Mouse (Mus musculus) olfactory bulb, adult 2 months (tissue): ENCODE results near the gene Cyp39a1. TPM values are rescaled to one million over a fixed set of nuclear protein-coding genes. Genes with fewer than 3 reads are reported as not detected.

ENCODE experiments used
- H3K27ac ChIP-seq: fragments of 200-500 bp; 2 replicates; pipeline ENCODE4 v1.5.1; 2012; ENCODE audit warnings: low read depth, low read length; ENCODE audit not compliant: insufficient read depth
- H3K4me1 ChIP-seq: fragments of 200-500 bp; 2 replicates; pipeline ENCODE4 v1.6.1; 2012; ENCODE audit warnings: low read length; ENCODE audit not compliant: control insufficient read depth, insufficient read depth
- H3K4me3 ChIP-seq: fragments of 200-500 bp; 2 replicates; pipeline ENCODE4 v1.5.1; 2012; ENCODE audit warnings: mild to moderate bottlenecking, low read depth, low read length, moderate library complexity; ENCODE audit not compliant: insufficient read depth
- CTCF ChIP-seq: fragments of 200-500 bp; IDR thresholded peaks from 2 replicates; pipeline ENCODE4 v1.5.1; 2012; ENCODE audit warnings: low read depth, mild to moderate bottlenecking, low read length, moderate library complexity; ENCODE audit not compliant: insufficient read depth
- POLR2A ChIP-seq: fragments of 200-500 bp; IDR thresholded peaks from 2 replicates; pipeline ENCODE4 v1.6.1; 2012; ENCODE audit warnings: mild to moderate bottlenecking, low read depth, low read length, moderate library complexity; ENCODE audit not compliant: insufficient read depth
- WGBS: fragments of 180-500 bp; shearing (Covaris S2); methylation state at CpG from one replicate; pipeline ENCODE4 v1.1.7; 2018; 5-methylcytosine and 5-hydroxymethylcytosine counted together
- polyA plus RNA-seq: library from polyadenylated mRNA; stranded (reverse); fragments of >200 nt; gene quantifications from 2 replicates; pipeline ENCODE4 v1.2.4, GENCODE M21; 2012; ENCODE audit warnings: low replicate concordance; ENCODE audit not compliant: missing spikeins, insufficient read depth, insufficient read length

The Cyp39a1 gene
- polyA plus RNA-seq, 1 experiment: not detected

DNA sequence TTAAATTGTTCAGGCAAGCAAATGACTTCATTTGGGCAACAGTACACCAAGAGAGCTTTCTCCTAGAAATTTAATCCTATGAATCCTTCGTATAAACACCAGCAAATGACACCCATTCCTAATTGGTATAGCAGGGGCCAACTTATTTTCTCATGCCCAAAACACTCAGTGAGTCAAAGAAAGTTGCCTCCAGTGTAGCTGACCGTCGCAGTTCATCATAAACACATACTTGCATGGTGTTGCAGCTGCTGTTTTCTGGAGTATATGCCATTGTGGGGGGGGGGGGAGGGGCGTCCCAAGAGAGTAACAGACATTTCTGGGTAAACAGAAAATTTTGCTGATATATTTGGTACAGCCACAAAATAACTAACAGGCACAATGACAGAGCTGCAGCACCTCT lies 67.0 kb downstream of the Cyp39a1 start:
- no peak overlapping the region for H3K27ac ChIP-seq
- no peak for TF ChIP-seq POLR2A
- no peak for TF ChIP-seq CTCF
- H3K4me3 ChIP-seq: no peak overlapping the region
- 84% methylated on average over 4 of the region's 4 CpGs for WGBS
- H3K4me1 ChIP-seq: no peaks in the 10 kb centered on the region

DNA sequence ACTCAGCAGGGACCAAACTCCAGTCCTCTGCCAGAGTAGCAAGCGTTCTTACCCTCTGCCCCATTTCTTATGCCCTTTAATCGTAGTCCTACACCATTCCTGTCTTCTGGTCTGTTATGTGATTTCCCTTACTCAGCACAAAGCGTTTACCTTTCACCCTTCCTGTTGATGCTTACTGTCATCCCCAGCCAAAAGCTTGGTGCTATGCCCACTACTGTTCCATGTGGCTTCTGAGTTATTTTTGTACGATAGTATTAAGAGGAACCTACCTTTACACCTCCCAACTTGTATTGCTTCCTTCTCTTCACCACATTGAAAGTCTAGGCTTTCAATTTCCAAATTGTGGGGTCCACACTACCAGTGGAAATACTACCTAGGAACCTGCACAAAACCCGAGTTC lies 76.7 kb downstream of the Cyp39a1 start:
- WGBS: 84% methylated on average over 5 of the region's 5 CpGs
- no peak overlapping the region for H3K27ac ChIP-seq
- H3K4me1 ChIP-seq: no peaks in the 10 kb centered on the region
- TF ChIP-seq POLR2A (no peak), CTCF (no peak)
- H3K4me3 ChIP-seq: no peak overlapping the region

GRCm38 (mm10) chr17:43744425-43744824 lies 77.2 kb downstream of the Cyp39a1 start:
- Histone ChIP-seq H3K27ac (no peak overlapping the region), H3K4me1 (no peaks in the 10 kb centered on the region), H3K4me3 (no peak overlapping the region)
- TF ChIP-seq POLR2A (no peak), CTCF (no peak)
- 59% methylated on average over 4 of the region's 4 CpGs for WGBS

DNA sequence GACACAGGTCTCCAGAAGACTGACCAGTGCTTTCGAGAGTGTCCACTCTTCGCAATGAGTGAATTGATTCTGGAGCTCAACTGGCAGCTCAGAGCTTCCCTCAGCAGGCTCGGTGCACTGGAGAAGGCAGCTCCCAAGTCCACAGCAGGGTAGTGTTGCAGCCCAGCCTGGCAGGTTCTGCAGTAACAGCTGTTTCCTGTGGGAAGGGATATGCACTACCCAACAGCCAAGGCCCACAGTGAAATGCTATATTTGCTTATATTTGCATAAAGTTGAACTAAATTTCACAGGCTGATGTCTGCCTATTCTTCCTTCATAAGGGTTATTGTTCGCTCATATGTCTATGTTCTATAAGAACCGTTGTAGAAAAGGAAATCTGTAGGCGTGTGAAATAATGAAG lies 83.9 kb downstream of the Cyp39a1 start:
- Histone ChIP-seq H3K4me3 (no peak overlapping the region), H3K4me1 (no peaks in the 10 kb centered on the region), H3K27ac (no peak overlapping the region)
- TF ChIP-seq POLR2A (no peak), CTCF (no peak)
- whole genome bisulfite sequencing: 94% methylated on average over 6 of the region's 6 CpGs

DNA sequence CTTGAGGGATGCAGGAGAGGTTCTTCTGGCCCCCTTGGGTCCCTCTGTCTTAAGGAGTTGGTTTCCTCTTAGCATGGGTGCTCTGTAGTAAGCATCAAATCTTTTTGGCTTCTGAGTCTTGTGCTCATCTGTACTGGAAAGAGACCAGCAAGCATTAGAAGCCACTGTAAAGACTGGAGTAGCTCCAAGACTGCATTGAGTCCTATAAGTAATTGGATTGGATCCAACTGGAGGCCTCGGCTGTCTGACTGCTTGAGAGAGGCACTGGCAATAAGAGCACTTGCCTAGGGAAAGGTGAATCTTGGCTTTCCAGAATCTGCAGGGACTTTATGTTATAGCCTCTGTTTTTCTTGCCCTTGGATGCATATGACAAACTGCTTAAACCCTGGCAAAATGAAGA lies 85.6 kb downstream of the Cyp39a1 start:
- Histone ChIP-seq H3K4me3 (no peak overlapping the region), H3K4me1 (no peaks in the 10 kb centered on the region), H3K27ac (no peak overlapping the region)
- TF ChIP-seq POLR2A (no peak), CTCF (no peak)
- WGBS: 47% methylated on average over 1 of the region's 1 CpGs

GRCm38 (mm10) chr17:43754687-43755086 lies 87.5 kb downstream of the Cyp39a1 start:
- no peak overlapping the region for H3K27ac ChIP-seq
- H3K4me3 ChIP-seq: no peak overlapping the region
- TF ChIP-seq CTCF: no peak
- TF ChIP-seq POLR2A: no peak
- no peaks in the 10 kb centered on the region for H3K4me1 ChIP-seq
- WGBS: 79% methylated on average over 5 of the region's 5 CpGs

GRCm38 (mm10) chr17:43758607-43759259 lies 91.5 kb downstream of the Cyp39a1 start:
- H3K4me1 ChIP-seq: no peaks in the 10 kb centered on the region
- no peak overlapping the region for H3K27ac ChIP-seq
- TF ChIP-seq CTCF: no peak
- TF ChIP-seq POLR2A: no peak
- no peak overlapping the region for H3K4me3 ChIP-seq
- 57% methylated on average over 15 of the region's 15 CpGs for WGBS

DNA sequence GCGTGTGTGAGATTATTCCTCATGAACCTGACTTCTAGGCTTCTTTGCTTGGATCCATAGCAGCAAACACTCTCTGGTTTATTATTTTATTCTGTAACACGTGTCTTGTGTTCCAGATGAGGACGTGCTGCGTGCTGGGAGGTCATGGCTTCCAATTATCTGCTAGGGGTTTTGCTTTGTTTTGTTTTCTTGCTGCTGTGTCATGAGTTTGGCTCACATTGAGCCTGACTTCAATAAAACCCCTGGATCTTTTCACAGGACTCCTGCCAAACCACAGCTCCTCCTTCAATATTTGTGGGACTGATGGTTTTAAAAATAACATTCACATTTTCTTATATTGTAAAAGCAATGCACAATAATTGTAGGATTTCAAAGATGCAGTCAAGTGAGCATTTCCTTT lies 117.3 kb downstream of the Cyp39a1 start:
- TF ChIP-seq POLR2A (no peak), CTCF (no peak)
- H3K4me3 ChIP-seq: no peak overlapping the region
- WGBS: 69% methylated on average over 4 of the region's 4 CpGs
- H3K27ac ChIP-seq: no peak overlapping the region
- no peaks in the 10 kb centered on the region for H3K4me1 ChIP-seq

- H3K4me3 ChIP-seq: no peak overlapping the region
- no peak for TF ChIP-seq CTCF
- TF ChIP-seq POLR2A: no peak
- H3K27ac ChIP-seq: no peak overlapping the region
- H3K4me1 ChIP-seq: no peaks in the 10 kb centered on the region
- 91% methylated on average over 5 of the region's 5 CpGs for WGBS
Observed at GRCm38 (mm10) chr17:43788222-43788621, 121.0 kb downstream of the Cyp39a1 start.

GRCm38 (mm10) chr17:43789376-43789775 lies 122.2 kb downstream of the Cyp39a1 start:
- Histone ChIP-seq H3K27ac (no peak overlapping the region), H3K4me3 (no peak overlapping the region), H3K4me1 (no peaks in the 10 kb centered on the region)
- TF ChIP-seq POLR2A (no peak), CTCF (no peak)
